ENCODE assay signal across 26 mouse cellular contexts in genomic region chr13:93895430-93895829, GRCm38 (mm10).
A peak's percentile ranks its signal among the peaks of the same experiment; 100 is the strongest.
DNase-seq lines count a peak whose midpoint lies in the region; ATAC-seq and TF ChIP-seq lines count a peak whose summit lies in the region.
"Had no signal": no experiment of that assay in that cellular context is flagged by ENCODE, and none has a peak within 500 bp of the region (broad histone marks: within the 10 kb centered on the region; RNA-seq: fewer than 3 reads in every experiment).

No protein-coding gene starts in this region.

- peaks cover 13% of the 10 kb centered on the region for H3K4me1 ChIP-seq in embryonic facial prominence, embryonic 14.5 days (ENCODE audit: control insufficient read depth, insufficient read depth, low read length)
- peaks cover 34% of the 10 kb centered on the region for H3K4me1 ChIP-seq in embryonic facial prominence, embryonic 10.5 days
- peaks cover 16% of the 10 kb centered on the region for H3K4me1 ChIP-seq in limb, embryonic 14.5 days (ENCODE audit: control insufficient read depth, insufficient read depth, low read length)
- H3K4me1 ChIP-seq in limb, embryonic 10.5 days, result peaks cover 35% of the 10 kb centered on the region
- H3K4me1 ChIP-seq: forebrain, embryonic 12.5 days had no signal

- no peak overlapping the region for H3K9ac ChIP-seq in embryonic facial prominence, embryonic 14.5 days (ENCODE audit: low read depth, low read length)
- no peak overlapping the region for H3K9ac ChIP-seq in limb, embryonic 14.5 days (ENCODE audit: low read depth, low read length, severe bottlenecking)
- H3K9ac ChIP-seq: embryonic facial prominence, embryonic 12.5 days; embryonic facial prominence, embryonic 15.5 days; forebrain, embryonic 12.5 days had no signal

- H3K9me3 ChIP-seq in embryonic facial prominence, embryonic 14.5 days (ENCODE audit: control insufficient read depth, low read length), result no peaks in the 10 kb centered on the region
- H3K9me3 ChIP-seq in embryonic facial prominence, embryonic 10.5 days, result no peaks in the 10 kb centered on the region
- no peaks in the 10 kb centered on the region for H3K9me3 ChIP-seq in limb, embryonic 14.5 days (ENCODE audit: control insufficient read depth, low read length)
- no peaks in the 10 kb centered on the region for H3K9me3 ChIP-seq in limb, embryonic 10.5 days (replicated peaks)
- H3K9me3 ChIP-seq: embryonic facial prominence, embryonic 12.5 days; embryonic facial prominence, embryonic 15.5 days; forebrain, embryonic 10.5 days; forebrain, embryonic 12.5 days; G1E had no signal

- no peaks in the 10 kb centered on the region for H3K27me3 ChIP-seq in embryonic facial prominence, embryonic 14.5 days (replicated peaks; ENCODE audit: control insufficient read depth, insufficient read depth, low read length)
- H3K27me3 ChIP-seq in embryonic facial prominence, embryonic 10.5 days (replicated peaks; ENCODE audit: low read depth, poor library complexity, severe bottlenecking), result no peaks in the 10 kb centered on the region
- H3K27me3 ChIP-seq in limb, embryonic 14.5 days (ENCODE audit: control insufficient read depth, insufficient read depth, low read length), result no peaks in the 10 kb centered on the region
- H3K27me3 ChIP-seq in limb, embryonic 10.5 days (ENCODE audit: low read depth, poor library complexity, severe bottlenecking), result no peaks in the 10 kb centered on the region
- H3K27me3 ChIP-seq: CH12.LX; embryonic facial prominence, embryonic 12.5 days; embryonic facial prominence, embryonic 15.5 days; forebrain, embryonic 12.5 days had no signal

- peak; percentile 60 for DNase-seq in embryonic facial prominence, embryonic 14.5 days (ENCODE audit: low spot score)
- DNase-seq in embryonic facial prominence, embryonic 10.5 days (ENCODE audit: low spot score), result no peak
- peak; percentile 71 for DNase-seq in limb, embryonic 14.5 days (ENCODE audit: low spot score)
- no peak for DNase-seq in limb, embryonic 10.5 days (ENCODE audit: low spot score)
- DNase-seq in NIH3T3 (ENCODE audit: low read depth), result peak; percentile 47
- DNase-seq: adrenal gland, adult 2 months; adrenal gland, postnatal 10 days; adrenal gland, postnatal 25 days; B cell, adult 2 months; cerebellum, adult 11 months; cerebellum, adult 18-20 months; cerebellum, adult 8-10 months; cerebellum, adult 9-11 months; cerebellum, postnatal 14 days; cerebellum, postnatal 36 days; embryo, embryonic 11 days had no signal

- 77% methylated on average over 2 of the region's 2 CpGs for WGBS in embryonic facial prominence, embryonic 14.5 days
- 92% methylated on average over 2 of the region's 2 CpGs for WGBS in embryonic facial prominence, embryonic 10.5 days
- WGBS in limb, embryonic 14.5 days, result 77% methylated on average over 2 of the region's 2 CpGs
- 82% methylated on average over 2 of the region's 2 CpGs for WGBS in limb, embryonic 10.5 days

- no peak for ATAC-seq in embryonic facial prominence, embryonic 14.5 days (ENCODE audit: low read depth)
- ATAC-seq in limb, embryonic 14.5 days (ENCODE audit: low FRiP score, low read depth), result no peak
- ATAC-seq: CD4-positive, CD25-positive, alpha-beta regulatory T cell, adult 4 months; forebrain, embryonic 14.5 days; forebrain, embryonic 16.5 days had no signal

- no peaks in the 10 kb centered on the region for H3K36me3 ChIP-seq in embryonic facial prominence, embryonic 14.5 days (ENCODE audit: control insufficient read depth, insufficient read depth, low read length)
- no peaks in the 10 kb centered on the region for H3K36me3 ChIP-seq in embryonic facial prominence, embryonic 10.5 days (replicated peaks)
- H3K36me3 ChIP-seq in limb, embryonic 14.5 days (ENCODE audit: control insufficient read depth, insufficient read depth, low read length), result no peaks in the 10 kb centered on the region
- H3K36me3 ChIP-seq in limb, embryonic 10.5 days, result no peaks in the 10 kb centered on the region
- H3K36me3 ChIP-seq: embryonic facial prominence, embryonic 12.5 days; embryonic facial prominence, embryonic 15.5 days; forebrain, embryonic 10.5 days; forebrain, embryonic 12.5 days; G1E had no signal

- no peak overlapping the region for H3K4me2 ChIP-seq in embryonic facial prominence, embryonic 14.5 days (ENCODE audit: low read depth, low read length)
- H3K4me2 ChIP-seq in limb, embryonic 14.5 days (replicated peaks; ENCODE audit: low read depth, low read length, severe bottlenecking), result no peak overlapping the region
- H3K4me2 ChIP-seq: embryonic facial prominence, embryonic 12.5 days; embryonic facial prominence, embryonic 15.5 days; forebrain, embryonic 12.5 days had no signal

- no peak overlapping the region for H3K27ac ChIP-seq in embryonic facial prominence, embryonic 14.5 days (replicated peaks; ENCODE audit: low read depth, low read length)
- no peak overlapping the region for H3K27ac ChIP-seq in embryonic facial prominence, embryonic 10.5 days (replicated peaks)
- H3K27ac ChIP-seq in limb, embryonic 14.5 days (replicated peaks; ENCODE audit: low read depth, low read length), result no peak overlapping the region
- H3K27ac ChIP-seq in limb, embryonic 10.5 days, result no peak overlapping the region
- H3K27ac ChIP-seq: embryonic facial prominence, embryonic 12.5 days; embryonic facial prominence, embryonic 15.5 days; forebrain, embryonic 10.5 days; forebrain, embryonic 12.5 days had no signal

- H3K4me3 ChIP-seq in embryonic facial prominence, embryonic 14.5 days (ENCODE audit: low read depth, low read length), result no peak overlapping the region
- H3K4me3 ChIP-seq in embryonic facial prominence, embryonic 10.5 days, result no peak overlapping the region
- no peak overlapping the region for H3K4me3 ChIP-seq in limb, embryonic 14.5 days (replicated peaks; ENCODE audit: low read length)
- H3K4me3 ChIP-seq in limb, embryonic 10.5 days, result no peak overlapping the region
- H3K4me3 ChIP-seq: embryonic facial prominence, embryonic 12.5 days; embryonic facial prominence, embryonic 15.5 days; erythroblast, embryonic 14.5 days; forebrain, embryonic 10.5 days; forebrain, embryonic 12.5 days had no signal

- no peak for TF ChIP-seq POLR2A in limb, embryonic 14.5 days (IDR thresholded peaks at IDR 0.05; ENCODE audit: borderline replicate concordance, extremely low read depth, insufficient read depth, insufficient read length)

Comparison
In these comparisons a context has a peak if more than half of its experiments do, and no peak if none do; other contexts are left out.
1. DNase-seq: peak in embryonic facial prominence, embryonic 14.5 days (single experiment), limb, embryonic 14.5 days (single experiment) and NIH3T3 (single experiment); none in embryonic facial prominence, embryonic 10.5 days (single experiment) and limb, embryonic 10.5 days (single experiment).